Mouse (Mus musculus) spleen, adult 2 months (tissue): Measurements from ENCODE around the gene Nfatc2ip. TPM values are rescaled to one million over a fixed set of nuclear protein-coding genes. Genes with fewer than 3 reads are reported as not detected.
A peak's percentile ranks its signal among the peaks of the same experiment; 100 is the strongest.

ENCODE experiments used
- DNase-seq, 2 experiments: peaks; one replicate each; pipeline versions ENCODE4 v3.0.0 to v3.0.0-alpha.2; 2012 to 2021; ENCODE audit warnings: low spot score in 2 of 2, low read depth in 1 of 2
- H3K27ac ChIP-seq: fragments of 200-500 bp; 2 replicates; pipeline ENCODE4 v1.5.1; 2012; ENCODE audit warnings: low read length, inconsistent platforms; ENCODE audit not compliant: insufficient read depth
- H3K27me3 ChIP-seq: fragments of 200-500 bp; 2 replicates; pipeline ENCODE4 v1.6.1; 2012; ENCODE audit warnings: mild to moderate bottlenecking, moderate library complexity, low read length, inconsistent platforms; ENCODE audit not compliant: control insufficient read depth, insufficient read depth
- H3K36me3 ChIP-seq: fragments of 200-500 bp; 2 replicates; pipeline ENCODE4 v1.6.1; 2012; ENCODE audit warnings: mild to moderate bottlenecking, low read length, inconsistent platforms; ENCODE audit not compliant: control insufficient read depth, insufficient read depth
- H3K4me1 ChIP-seq: fragments of 200-500 bp; 2 replicates; pipeline ENCODE4 v1.6.1; 2011; ENCODE audit warnings: inconsistent platforms; ENCODE audit not compliant: control insufficient read depth, insufficient read depth, insufficient read length
- H3K4me3 ChIP-seq: fragments of 200-500 bp; 2 replicates; pipeline ENCODE4 v1.5.1; 2011; ENCODE audit warnings: mild to moderate bottlenecking, inconsistent platforms; ENCODE audit not compliant: insufficient read depth, insufficient read length; ENCODE audit errors: extremely low read depth
- CTCF ChIP-seq: fragments of 200-500 bp; IDR thresholded peaks from 2 replicates; pipeline ENCODE4 v1.5.1; 2011; ENCODE audit warnings: mild to moderate bottlenecking, inconsistent platforms; ENCODE audit not compliant: insufficient read depth, insufficient read length, insufficient replicate concordance; ENCODE audit errors: extremely low read depth
- POLR2A ChIP-seq: fragments of 200-500 bp; IDR thresholded peaks from 2 replicates; pipeline ENCODE4 v1.6.1; 2011; ENCODE audit warnings: low read depth, low read length, inconsistent platforms
- WGBS: fragments of 180-500 bp; shearing (Covaris S2); methylation state at CpG from one replicate; pipeline ENCODE4 v1.1.7; 2018; 5-methylcytosine and 5-hydroxymethylcytosine counted together
- polyA plus RNA-seq: library from polyadenylated mRNA; depleted of rRNA; stranded (reverse); fragments of >200 nt; gene quantifications from 2 replicates; pipeline ENCODE4 v1.2.3, GENCODE M21; 2012

Nfatc2ip gene
- polyA plus RNA-seq, 1 experiment, result 9.0 TPM

DNA sequence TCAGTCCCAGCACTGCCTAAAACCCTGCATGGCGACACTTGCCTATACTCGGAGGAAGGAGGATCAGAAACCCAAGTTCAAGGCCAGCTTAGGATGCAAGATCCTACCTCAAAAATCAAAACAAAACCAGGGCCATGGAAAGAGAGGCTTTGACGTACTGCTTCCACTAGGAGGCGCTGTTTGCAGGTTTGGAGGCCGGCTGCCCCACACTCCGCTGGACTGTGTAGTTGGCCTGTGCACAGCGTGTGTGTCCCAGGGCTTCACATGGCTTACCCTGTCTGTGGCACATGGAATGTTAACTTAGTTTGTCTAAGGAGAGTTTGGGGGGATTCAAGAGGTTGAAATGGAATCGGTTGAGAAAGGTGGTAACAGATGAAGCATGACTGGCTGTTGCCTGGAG, 40.3 kb upstream of the Nfatc2ip start:
- Histone ChIP-seq H3K36me3 (peaks cover 30% of the 10 kb centered on the region), H3K27ac (no peak overlapping the region), H3K4me1 (no peaks in the 10 kb centered on the region), H3K4me3 (no peak overlapping the region), H3K27me3 (no peaks in the 10 kb centered on the region)
- peak; percentile 88 for TF ChIP-seq CTCF
- TF ChIP-seq POLR2A, result no peak
- peak in 1 of 2 experiments; percentile 61 for DNase-seq
- 26% methylated on average over 8 of the region's 8 CpGs for WGBS

- no peak overlapping the region for H3K4me3 ChIP-seq
- TF ChIP-seq CTCF, result no peak
- TF ChIP-seq POLR2A, result no peak
These were observed 39.3 kb upstream of the Nfatc2ip start for GRCm38 (mm10) chr7:126435801-126436200.

DNA sequence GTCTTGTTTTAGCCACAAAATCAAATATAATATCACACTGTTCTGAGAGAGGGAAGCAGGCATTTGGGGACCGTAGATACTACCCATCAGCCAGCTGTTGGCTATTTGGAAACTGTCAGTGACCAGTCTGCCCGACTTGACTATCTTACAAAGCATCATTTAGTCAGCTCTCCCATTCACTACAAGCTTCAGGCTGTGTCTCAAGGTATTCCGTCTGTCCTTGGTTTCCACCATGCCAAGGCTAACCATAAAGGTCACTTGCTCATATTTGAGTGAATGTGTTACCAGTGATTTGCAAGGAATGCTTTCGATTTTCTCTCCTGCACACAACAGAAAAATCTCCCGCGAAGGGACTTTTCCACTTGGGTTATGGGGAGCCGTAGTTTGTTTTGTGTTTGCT, 38.2 kb upstream of the Nfatc2ip start:
- H3K36me3 ChIP-seq, result peaks cover 29% of the 10 kb centered on the region
- no peaks in the 10 kb centered on the region for H3K27me3 ChIP-seq
- no peak for DNase-seq
- peaks cover under 1% of the 10 kb centered on the region; the same call in 1 of the 2 replicates for H3K4me1 ChIP-seq
- TF ChIP-seq POLR2A, result no peak
- TF ChIP-seq CTCF, result no peak
- WGBS, result 96% methylated on average over 7 of the region's 7 CpGs
- H3K27ac ChIP-seq, result no peak overlapping the region
- no peak overlapping the region for H3K4me3 ChIP-seq

More at GRCm38 (mm10) chr7:126435801-126436200, 39.3 kb upstream of the Nfatc2ip start:
- H3K27me3 ChIP-seq, result no peaks in the 10 kb centered on the region
- H3K36me3 ChIP-seq, result peaks cover 36% of the 10 kb centered on the region
- no peak overlapping the region for H3K27ac ChIP-seq
- 86% methylated on average over 3 of the region's 3 CpGs for WGBS
- no peaks in the 10 kb centered on the region for H3K4me1 ChIP-seq
- DNase-seq, result no peak

DNA sequence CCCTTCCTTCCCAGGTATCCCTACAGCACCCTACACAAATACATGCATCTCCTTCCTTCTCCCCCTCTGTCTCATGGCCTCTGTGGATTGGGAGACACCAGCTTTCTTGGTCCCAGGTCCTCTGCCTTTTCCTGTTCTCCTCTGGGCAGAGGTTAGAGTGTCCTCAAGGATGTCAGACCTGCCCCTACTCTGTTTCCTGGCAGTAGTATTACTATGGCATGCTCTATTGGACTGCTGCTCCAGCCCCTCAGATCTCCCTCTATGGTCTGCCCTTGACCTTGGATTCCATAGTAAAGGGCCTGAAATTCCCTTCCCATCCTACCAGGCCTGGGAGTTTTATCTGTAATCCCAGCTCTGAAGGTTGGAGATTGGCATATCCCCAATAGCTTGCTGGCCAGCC, 33.6 kb upstream of the Nfatc2ip start:
- TF ChIP-seq CTCF (no peak), POLR2A (no peak)
- no peak overlapping the region for H3K4me3 ChIP-seq
- no peaks in the 10 kb centered on the region for H3K27me3 ChIP-seq
- H3K27ac ChIP-seq, result no peak overlapping the region
- DNase-seq, result no peak
- H3K36me3 ChIP-seq, result peaks cover 17% of the 10 kb centered on the region
- H3K4me1 ChIP-seq, result peaks cover 13% of the 10 kb centered on the region; the same call in 1 of the 2 replicates

- no peak for DNase-seq
- TF ChIP-seq POLR2A, result no peak
- TF ChIP-seq CTCF, result no peak
- H3K27ac ChIP-seq, result no peak overlapping the region
- no peaks in the 10 kb centered on the region for H3K27me3 ChIP-seq
- peaks cover 15% of the 10 kb centered on the region; the same call in 1 of the 2 replicates for H3K4me1 ChIP-seq
- H3K36me3 ChIP-seq, result peaks cover 17% of the 10 kb centered on the region
- 40% methylated on average over 15 of the region's 15 CpGs for WGBS
- H3K4me3 ChIP-seq, result peak overlapping the region; percentile 84
These were observed 33.0 kb upstream of the Nfatc2ip start for GRCm38 (mm10) chr7:126429503-126429898.

GRCm38 (mm10) chr7:126428631-126429502, 32.3 kb upstream of the Nfatc2ip start, which contains the start of gene Rabep2:
Gene Rabep2 (plus strand): TSS chr7:126428759.
- Histone ChIP-seq H3K27ac (peak within 1 kb of the TSS; percentile 97), H3K36me3 (peaks cover 15% of the 10 kb centered on the region)
- under 1% methylated on average over 81 of the region's 82 CpGs for WGBS

GRCm38 (mm10) chr7:126428154-126428553, 31.6 kb upstream of the Nfatc2ip start:
- DNase-seq, result no peak

More at GRCm38 (mm10) chr7:126428631-126429502, 32.3 kb upstream of the Nfatc2ip start, which contains the start of gene Rabep2:
- DNase-seq, result peak; percentile 60 to 92
- Histone ChIP-seq H3K27me3 (no peaks in the 10 kb centered on the region), H3K4me3 (peak within 1 kb of the TSS; percentile 84), H3K4me1 (peaks cover 15% of the 10 kb centered on the region; the same call in 1 of the 2 replicates)
- TF ChIP-seq POLR2A (peak; percentile 45; the same call in 1 of the 2 replicates), CTCF (no peak)

More at GRCm38 (mm10) chr7:126428154-126428553, 31.6 kb upstream of the Nfatc2ip start:
- no peak for TF ChIP-seq CTCF
- no peak for TF ChIP-seq POLR2A
- H3K4me3 ChIP-seq, result peak overlapping the region; percentile 84
- H3K27ac ChIP-seq, result peak overlapping the region; percentile 97
- WGBS, result 29% methylated on average over 4 of the region's 4 CpGs
- H3K27me3 ChIP-seq, result no peaks in the 10 kb centered on the region
- H3K36me3 ChIP-seq, result peaks cover 12% of the 10 kb centered on the region
- peaks cover 15% of the 10 kb centered on the region; the same call in 1 of the 2 replicates for H3K4me1 ChIP-seq
